Mouse (Mus musculus): ENCODE results near the gene Kat8. TPM values are rescaled to one million over a fixed set of nuclear protein-coding genes. Genes with fewer than 3 reads are reported as not detected.

Gene Kat8
- polyA plus RNA-seq, 1 experiment from 2014 or later = 46.9 TPM

DNA sequence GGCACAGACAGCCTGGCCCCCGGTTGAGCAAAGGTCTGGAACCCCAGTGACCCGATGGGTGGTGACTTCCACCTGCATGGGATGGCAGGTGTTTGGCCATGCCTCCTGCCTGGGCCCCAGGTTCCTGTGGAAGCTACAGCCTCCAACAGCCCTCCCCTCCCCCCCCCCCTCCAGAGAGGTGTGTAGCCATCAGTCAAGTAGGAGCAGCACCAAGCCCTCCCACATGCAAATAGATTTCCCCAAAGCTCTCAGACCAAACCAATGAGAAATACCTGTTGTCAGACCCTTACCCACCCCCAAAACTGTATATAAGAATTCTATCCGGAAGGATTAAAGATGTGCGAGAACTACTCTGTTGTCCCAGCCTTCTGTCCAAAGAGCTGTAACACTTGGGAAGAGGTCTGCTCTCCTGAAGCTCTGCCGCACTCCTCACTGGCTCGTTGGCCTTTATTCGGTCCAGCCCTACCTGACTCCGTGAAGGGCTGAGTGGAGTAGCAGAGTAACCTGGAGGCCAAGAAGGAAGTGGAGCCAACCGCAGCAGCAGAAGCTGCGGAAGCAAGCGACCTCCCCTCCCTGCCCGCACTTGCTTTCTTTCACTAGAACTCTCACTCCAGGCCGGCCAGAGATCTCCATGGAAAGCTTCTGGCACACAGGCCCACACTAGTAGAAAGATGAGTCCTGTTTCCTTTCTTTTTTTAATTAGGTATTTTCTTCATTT lies 40.7 kb downstream of the Kat8 start:
- Histone ChIP-seq H3K4me2 (ENCODE audit: low read length) (no peak overlapping the region), H3K27ac (ENCODE audit: low read length) (no peak overlapping the region), H3K4me3 (ENCODE audit: low read depth, low read length) (no peak overlapping the region), H3K9ac (ENCODE audit: low read depth, low read length) (no peak overlapping the region), H3K4me1 (ENCODE audit: control insufficient read depth, insufficient read depth, low read length) (no peaks in the 10 kb centered on the region), H3K9me3 (replicated peaks; ENCODE audit: control insufficient read depth, low read length, poor library complexity, severe bottlenecking) (no peaks in the 10 kb centered on the region), H3K27me3 (ENCODE audit: control insufficient read depth, insufficient read depth, low read depth, low read length) (no peaks in the 10 kb centered on the region; the same call in 1 of the 2 replicates), H3K36me3 (ENCODE audit: control insufficient read depth, insufficient read depth, low read length) (no peaks in the 10 kb centered on the region)
- no peak for ATAC-seq
- 52% methylated on average over 13 of the region's 13 CpGs for WGBS

GRCm38 (mm10) chr7:127959364-127959763 lies 47.0 kb downstream of the Kat8 start:
- H3K4me1 ChIP-seq (ENCODE audit: control insufficient read depth, insufficient read depth, low read length) = no peaks in the 10 kb centered on the region
- no peaks in the 10 kb centered on the region; the same call in 1 of the 2 replicates for H3K27me3 ChIP-seq (ENCODE audit: control insufficient read depth, insufficient read depth, low read depth, low read length)
- H3K4me3 ChIP-seq (ENCODE audit: low read depth, low read length) = no peak overlapping the region
- no peaks in the 10 kb centered on the region for H3K36me3 ChIP-seq (ENCODE audit: control insufficient read depth, insufficient read depth, low read length)
- no peak overlapping the region for H3K4me2 ChIP-seq (ENCODE audit: low read length)
- ATAC-seq = no peak
- H3K27ac ChIP-seq (ENCODE audit: low read length) = no peak overlapping the region
- H3K9ac ChIP-seq (ENCODE audit: low read depth, low read length) = no peak overlapping the region
- WGBS = 73% methylated on average over 5 of the region's 5 CpGs
- no peaks in the 10 kb centered on the region for H3K9me3 ChIP-seq (replicated peaks; ENCODE audit: control insufficient read depth, low read length, poor library complexity, severe bottlenecking)

DNA sequence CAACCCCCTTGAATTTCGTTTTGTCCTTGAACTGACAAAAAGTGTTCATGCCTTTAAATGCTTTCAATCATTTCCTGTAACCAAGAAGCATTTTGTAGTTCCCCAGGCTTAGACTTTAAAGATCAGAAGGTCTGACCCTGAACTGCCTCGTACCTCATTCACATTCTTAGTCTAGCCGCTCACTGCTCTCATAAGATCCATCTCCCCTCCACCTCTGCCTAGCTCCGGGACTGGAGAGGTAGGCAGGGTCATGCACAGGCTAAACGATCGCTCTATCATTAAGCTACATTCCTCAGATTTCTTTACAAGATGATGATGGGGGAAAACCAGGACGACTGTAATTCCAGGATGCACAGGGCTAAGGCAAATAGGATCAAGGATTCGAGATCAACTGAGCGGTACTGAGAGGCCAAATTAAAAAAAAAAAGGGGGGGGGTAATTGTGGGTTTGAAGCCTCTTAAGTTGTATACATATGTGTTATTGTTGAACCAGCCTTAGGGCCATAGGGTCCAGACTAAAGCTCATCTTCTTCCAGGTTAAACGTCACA lies 54.1 kb downstream of the Kat8 start:
- Histone ChIP-seq H3K4me1 (ENCODE audit: control insufficient read depth, insufficient read depth, low read length) (peaks cover 27% of the 10 kb centered on the region), H3K9ac (ENCODE audit: low read depth, low read length) (peak overlapping the region; percentile 98), H3K9me3 (replicated peaks; ENCODE audit: control insufficient read depth, low read length, poor library complexity, severe bottlenecking) (no peaks in the 10 kb centered on the region), H3K4me3 (ENCODE audit: low read depth, low read length) (peak overlapping the region; percentile 95), H3K36me3 (ENCODE audit: control insufficient read depth, insufficient read depth, low read length) (peaks cover 10% of the 10 kb centered on the region), H3K4me2 (ENCODE audit: low read length) (peak overlapping the region; percentile 64), H3K27ac (ENCODE audit: low read length) (peak overlapping the region; percentile 99), H3K27me3 (ENCODE audit: control insufficient read depth, insufficient read depth, low read depth, low read length) (no peaks in the 10 kb centered on the region)
- WGBS = 9% methylated on average over 10 of the region's 10 CpGs
- ATAC-seq = peak; percentile 25; the same call in 1 of the 2 replicates

- H3K27me3 ChIP-seq (ENCODE audit: control insufficient read depth, insufficient read depth, low read depth, low read length) = no peaks in the 10 kb centered on the region
- H3K4me3 ChIP-seq (ENCODE audit: low read depth, low read length) = peak within 1 kb of the TSS; percentile 95
- under 1% methylated on average over 89 of the region's 92 CpGs for WGBS
- no peaks in the 10 kb centered on the region for H3K9me3 ChIP-seq (replicated peaks; ENCODE audit: control insufficient read depth, low read length, poor library complexity, severe bottlenecking)
- H3K4me1 ChIP-seq (ENCODE audit: control insufficient read depth, insufficient read depth, low read length) = peaks cover 27% of the 10 kb centered on the region
- peak within 1 kb of the TSS; percentile 99 for H3K27ac ChIP-seq (ENCODE audit: low read length)
- H3K36me3 ChIP-seq (ENCODE audit: control insufficient read depth, insufficient read depth, low read length) = peaks cover 13% of the 10 kb centered on the region
- peak within 1 kb of the TSS; percentile 96 for H3K4me2 ChIP-seq (ENCODE audit: low read length)
- H3K9ac ChIP-seq (ENCODE audit: low read depth, low read length) = peak within 1 kb of the TSS; percentile 98
- ATAC-seq = peak; percentile 96
Observed at GRCm38 (mm10) chr7:127967004-127967921, 54.9 kb downstream of the Kat8 start, which contains the start of gene Fus. Gene Fus, plus strand, starts transcription at chr7:127967457.

- H3K4me3 ChIP-seq (ENCODE audit: low read depth, low read length) = peak overlapping the region; percentile 95
- ATAC-seq = peak; percentile 50; the same call in 1 of the 2 replicates
- H3K27me3 ChIP-seq (ENCODE audit: control insufficient read depth, insufficient read depth, low read depth, low read length) = no peaks in the 10 kb centered on the region
- peak overlapping the region; percentile 99 for H3K27ac ChIP-seq (ENCODE audit: low read length)
- H3K4me2 ChIP-seq (ENCODE audit: low read length) = peak overlapping the region; percentile 96
- H3K9ac ChIP-seq (ENCODE audit: low read depth, low read length) = peak overlapping the region; percentile 98
- peaks cover 27% of the 10 kb centered on the region for H3K4me1 ChIP-seq (ENCODE audit: control insufficient read depth, insufficient read depth, low read length)
- WGBS = under 1% methylated on average over 38 of the region's 42 CpGs
- H3K36me3 ChIP-seq (ENCODE audit: control insufficient read depth, insufficient read depth, low read length) = peaks cover 21% of the 10 kb centered on the region
- no peaks in the 10 kb centered on the region for H3K9me3 ChIP-seq (replicated peaks; ENCODE audit: control insufficient read depth, low read length, poor library complexity, severe bottlenecking)
Observed at GRCm38 (mm10) chr7:127967922-127968828, 55.9 kb downstream of the Kat8 start.

GRCm38 (mm10) chr7:127974413-127974930 lies 62.2 kb downstream of the Kat8 start:
- no peaks in the 10 kb centered on the region for H3K9me3 ChIP-seq (replicated peaks; ENCODE audit: control insufficient read depth, low read length, poor library complexity, severe bottlenecking)
- ATAC-seq = no peak
- no peak overlapping the region for H3K4me3 ChIP-seq (ENCODE audit: low read depth, low read length)
- WGBS = 95% methylated on average over 2 of the region's 2 CpGs
- H3K27ac ChIP-seq (ENCODE audit: low read length) = no peak overlapping the region
- H3K36me3 ChIP-seq (ENCODE audit: control insufficient read depth, insufficient read depth, low read length) = peaks cover 59% of the 10 kb centered on the region
- no peak overlapping the region for H3K4me2 ChIP-seq (ENCODE audit: low read length)
- peaks cover 8% of the 10 kb centered on the region for H3K4me1 ChIP-seq (ENCODE audit: control insufficient read depth, insufficient read depth, low read length)
- no peak overlapping the region for H3K9ac ChIP-seq (ENCODE audit: low read depth, low read length)
- no peaks in the 10 kb centered on the region for H3K27me3 ChIP-seq (ENCODE audit: control insufficient read depth, insufficient read depth, low read depth, low read length)
